Mouse (Mus musculus): ENCODE results near the gene H2-Ab1. TPM values are rescaled to one million over a fixed set of nuclear protein-coding genes. Genes with fewer than 3 reads are reported as not detected.
"Not testable (repeated sequence)": the region's sequence is repeated elsewhere in the genome, so short reads cannot be mapped to it uniquely, and the experiment has no call there.

Gene H2-Ab1
- 10 to 100 TPM; 36.6 to 43.8 TPM for total RNA-seq (2021)
- long read RNA-seq, experiment 1, transcript H2-Ab1-201 (6 exons, 1,212 nt): major isoform, 52 of 54 reads
- long read RNA-seq, experiment 1, partial matches to known transcripts: 1 of 54 reads
- long read RNA-seq, experiment 1, other reads (novel, unspliced or antisense): 1 of 54 reads
- long read RNA-seq, experiment 2, transcript H2-Ab1-201 (6 exons, 1,212 nt): major isoform, 51 of 57 reads
- long read RNA-seq, experiment 2, partial matches to known transcripts: 5 of 57 reads
- long read RNA-seq, experiment 2, other reads (novel, unspliced or antisense): 1 of 57 reads

- DNase-seq: peak; percentile 85 to 89
These were observed at the start of gene H2-Ab1 for GRCm38 (mm10) chr17:34257594-34258375. Gene H2-Ab1 (plus strand): TSS chr17:34257689.

GRCm38 (mm10) chr17:34207866-34208265 lies 49.6 kb upstream of the H2-Ab1 start:
- DNase-seq: no peak

- no peak for DNase-seq
These were observed 49.1 kb upstream of the H2-Ab1 start for GRCm38 (mm10) chr17:34208421-34208820.

GRCm38 (mm10) chr17:34209680-34210079 lies 47.8 kb upstream of the H2-Ab1 start:
- no peak for DNase-seq

- no peak for DNase-seq
These were observed 46.9 kb upstream of the H2-Ab1 start for GRCm38 (mm10) chr17:34210599-34210998.

GRCm38 (mm10) chr17:34211746-34212365 lies 45.6 kb upstream of the H2-Ab1 start:
- DNase-seq: no peak

GRCm38 (mm10) chr17:34213936-34214335 lies 43.6 kb upstream of the H2-Ab1 start:
- DNase-seq: no peak

- no peak for DNase-seq
These were observed 42.3 kb upstream of the H2-Ab1 start for GRCm38 (mm10) chr17:34215176-34215575.

- DNase-seq: no peak
These were observed 40.1 kb upstream of the H2-Ab1 start for GRCm38 (mm10) chr17:34217216-34217928.

- DNase-seq: no peak
These were observed 39.5 kb upstream of the H2-Ab1 start for GRCm38 (mm10) chr17:34217986-34218385.

GRCm38 (mm10) chr17:34218675-34219074 lies 38.8 kb upstream of the H2-Ab1 start:
- peak; percentile 85 to 93 for DNase-seq

- peak; percentile 58 to 79 for DNase-seq
These were observed 38.4 kb upstream of the H2-Ab1 start for GRCm38 (mm10) chr17:34219096-34219495.

GRCm38 (mm10) chr17:34219801-34220200 lies 37.7 kb upstream of the H2-Ab1 start:
- DNase-seq: peak in 1 of 2 experiments; percentile 41

GRCm38 (mm10) chr17:34220401-34220800 lies 37.1 kb upstream of the H2-Ab1 start:
- not testable (repeated sequence) for DNase-seq

- DNase-seq: no peak
These were observed 32.7 kb upstream of the H2-Ab1 start for GRCm38 (mm10) chr17:34224816-34225215.

GRCm38 (mm10) chr17:34225426-34225825 lies 32.1 kb upstream of the H2-Ab1 start:
- DNase-seq: no peak

- not testable (repeated sequence) for DNase-seq
These were observed 31.6 kb upstream of the H2-Ab1 start for GRCm38 (mm10) chr17:34225911-34226310.

- not testable (repeated sequence) for DNase-seq
These were observed 26.5 kb upstream of the H2-Ab1 start for GRCm38 (mm10) chr17:34230971-34231370.

GRCm38 (mm10) chr17:34232021-34232420 lies 25.5 kb upstream of the H2-Ab1 start:
- DNase-seq: not testable (repeated sequence)

- DNase-seq: peak; percentile 87 to 88
These were observed 22.6 kb upstream of the H2-Ab1 start for GRCm38 (mm10) chr17:34234926-34235325.

- DNase-seq: no peak
These were observed 20.8 kb upstream of the H2-Ab1 start for GRCm38 (mm10) chr17:34236691-34237090.

- DNase-seq: no peak
These were observed 19.7 kb upstream of the H2-Ab1 start for GRCm38 (mm10) chr17:34237741-34238140.

All from heart, adult 18-20 months (tissue).